Mouse (Mus musculus): Measurements from ENCODE around the gene Ttf2.

The Ttf2 gene

GRCm38 (mm10) chr3:100911498-100912213 lies 57.8 kb downstream of the Ttf2 start:
- no peak for DNase-seq (ENCODE audit: low spot score in 2 of 2)

- no peak for DNase-seq (ENCODE audit: low spot score in 2 of 2)
These were observed 58.4 kb downstream of the Ttf2 start for GRCm38 (mm10) chr3:100911026-100911425.

DNA sequence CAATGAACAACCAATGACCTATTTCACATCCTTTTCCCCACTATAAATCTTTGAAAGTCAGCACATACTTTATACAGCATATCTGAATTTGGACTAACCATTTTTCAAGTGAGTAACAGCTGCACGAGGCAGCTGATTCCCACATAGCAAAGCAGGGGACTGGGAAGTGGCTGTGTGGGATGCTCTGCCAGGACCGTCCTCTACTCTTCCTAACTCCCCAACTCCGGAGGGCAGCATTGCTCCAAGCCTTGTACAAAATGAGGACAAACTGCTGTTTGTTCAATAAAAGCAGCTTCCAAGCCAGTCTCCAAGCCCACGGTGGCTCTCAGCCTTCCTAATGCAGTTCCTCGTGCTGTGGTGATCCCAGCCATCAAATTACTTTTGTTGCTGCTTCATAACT lies 58.8 kb downstream of the Ttf2 start:
- no peak for DNase-seq (ENCODE audit: low spot score in 2 of 2)

GRCm38 (mm10) chr3:100908594-100908993 lies 60.9 kb downstream of the Ttf2 start:
- DNase-seq (ENCODE audit: low spot score in 2 of 2): no peak

DNA sequence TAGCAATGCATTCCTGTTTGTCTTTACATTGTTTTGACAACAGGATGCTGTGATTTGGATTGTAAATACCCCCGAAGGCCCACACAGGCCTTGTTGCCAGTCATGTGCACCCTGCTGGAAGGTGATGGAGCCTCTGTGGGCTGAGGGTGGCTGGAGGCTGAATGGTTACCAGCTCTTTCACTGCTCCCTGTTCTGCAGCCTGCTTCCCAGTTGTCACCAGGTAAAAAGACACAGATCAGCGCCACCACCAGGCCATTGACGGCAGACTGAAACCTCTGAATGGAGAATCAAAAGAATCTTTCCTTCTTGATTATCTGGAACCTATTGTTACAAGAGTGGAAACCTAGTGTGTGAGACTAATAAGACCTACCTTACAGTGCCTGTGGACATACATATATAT lies 62.5 kb downstream of the Ttf2 start:
- DNase-seq (ENCODE audit: low spot score in 2 of 2): no peak

DNA sequence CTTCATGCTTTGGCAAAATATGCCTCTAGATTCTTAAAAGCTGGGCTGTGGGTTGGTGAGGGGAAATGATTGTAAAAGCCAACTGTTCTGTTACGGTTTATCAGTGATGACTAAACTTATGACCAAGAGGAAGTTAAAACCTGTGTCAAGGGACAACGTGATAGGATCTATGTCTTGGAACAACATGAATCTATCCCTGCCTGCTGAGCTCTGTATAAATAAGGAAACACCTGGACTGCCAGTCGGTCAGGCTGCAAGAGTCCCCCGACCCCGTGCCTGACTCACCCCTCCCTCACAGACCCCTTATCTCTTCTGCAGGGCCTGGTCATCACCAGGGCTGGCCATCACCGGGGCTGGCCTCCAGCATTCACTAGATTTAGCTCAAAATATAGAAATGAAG lies 63.3 kb downstream of the Ttf2 start:
- DNase-seq (ENCODE audit: low spot score in 2 of 2): no peak

- no peak for DNase-seq (ENCODE audit: low spot score in 2 of 2)
These were observed 74.0 kb downstream of the Ttf2 start for GRCm38 (mm10) chr3:100895500-100895899.

- DNase-seq (ENCODE audit: low spot score in 2 of 2): no peak
These were observed 76.8 kb downstream of the Ttf2 start for GRCm38 (mm10) chr3:100892383-100893335.

DNA sequence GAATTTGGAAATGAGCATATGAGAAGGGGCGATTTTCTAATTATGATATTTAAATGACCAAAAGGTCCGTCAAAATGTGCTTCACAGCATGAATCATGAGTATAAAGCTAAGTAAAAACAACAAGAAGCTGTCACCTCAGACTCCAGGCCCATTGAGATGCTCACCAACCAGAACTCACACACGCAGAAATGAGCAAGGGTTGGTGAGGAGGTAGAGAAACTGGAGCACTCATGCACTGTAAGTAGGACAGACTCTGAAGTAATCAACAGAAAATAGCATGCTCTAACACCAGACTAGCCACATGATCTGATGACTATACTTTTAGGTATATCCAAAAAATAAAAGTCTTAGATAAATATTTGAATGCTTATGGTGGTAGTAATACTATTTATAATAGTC lies 79.1 kb downstream of the Ttf2 start:
- no peak for DNase-seq (ENCODE audit: low spot score in 2 of 2)

DNA sequence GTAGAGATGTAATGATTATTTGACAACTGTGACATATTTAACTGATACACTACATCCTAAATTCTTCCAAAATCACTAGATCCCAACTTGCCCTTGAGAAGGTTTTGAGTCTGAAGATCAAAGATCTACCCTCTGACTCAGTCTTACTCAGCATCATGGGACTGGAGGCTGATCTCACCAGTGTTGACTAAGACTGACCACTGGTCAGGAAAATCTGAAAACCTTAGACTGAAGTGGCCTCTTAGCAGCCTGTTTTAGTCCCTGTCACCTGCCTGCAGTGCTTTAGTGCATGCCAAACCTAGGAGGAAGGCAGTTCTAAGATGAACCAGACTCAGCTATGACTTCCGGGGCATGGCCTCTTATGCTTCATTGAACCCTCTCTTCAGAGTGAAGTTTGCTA lies 80.2 kb downstream of the Ttf2 start:
- DNase-seq (ENCODE audit: low spot score in 2 of 2): no peak
